Mouse (Mus musculus) MEL (cell line): ENCODE data around the gene Sigmar1. TPM values are rescaled to one million over a fixed set of nuclear protein-coding genes. Genes with fewer than 3 reads are reported as not detected.
"Not testable (repeated sequence)": the region's sequence is repeated elsewhere in the genome, so short reads cannot be mapped to it uniquely, and the experiment has no call there.

Source experiments
- DNase-seq: peaks from one replicate; pipeline ENCODE4 v3.0.0; 2011; ENCODE audit warnings: low read depth, low spot score
- H3K27ac ChIP-seq: 2 replicates; pipeline ENCODE4 v1.5.1; 2012; ENCODE audit warnings: low read depth, mild to moderate bottlenecking, control low read depth, low read length, moderate library complexity; ENCODE audit not compliant: control insufficient read depth
- H3K27me3 ChIP-seq, 2 experiments: fragments of 150-350 bp in 1 of 2; sonication (generic) in 1 of 2; 2 replicates each; pipeline ENCODE4 v1.6.1; 2012; ENCODE audit warnings: low read length in 2 of 2, mild to moderate bottlenecking in 2 of 2, improper control_type of control experiment in 1 of 2, moderate library complexity in 1 of 2; ENCODE audit not compliant: insufficient read depth in 2 of 2, control insufficient read depth in 1 of 2
- H3K36me3 ChIP-seq, 2 experiments: 2 replicates each; pipeline ENCODE4 v1.6.1; 2012 to 2014; ENCODE audit warnings: low read length in 2 of 2, improper control_type of control experiment in 1 of 2, inconsistent platforms in 1 of 2, mild to moderate bottlenecking in 1 of 2; ENCODE audit not compliant: insufficient read depth in 2 of 2, control insufficient read depth in 1 of 2
- H3K4me1 ChIP-seq, 2 experiments: fragments of 150-350 bp in 1 of 2; sonication (generic) in 1 of 2; 2 replicates each; pipeline ENCODE4 v1.6.1; 2012; ENCODE audit warnings: low read length in 2 of 2, improper control_type of control experiment in 1 of 2, mild to moderate bottlenecking in 1 of 2; ENCODE audit not compliant: insufficient read depth in 2 of 2, control insufficient read depth in 1 of 2
- H3K4me3 ChIP-seq, 2 experiments: fragments of 150-350 bp in 1 of 2; sonication (generic) in 1 of 2; 2 replicates each; pipeline ENCODE4 v1.5.1; 2012; ENCODE audit warnings: low read depth in 2 of 2, low read length in 2 of 2, mild to moderate bottlenecking in 2 of 2, moderate library complexity in 2 of 2, control low read depth in 1 of 2, improper control_type of control experiment in 1 of 2; ENCODE audit not compliant: control insufficient read depth in 1 of 2, insufficient read depth in 1 of 2
- H3K79me2 ChIP-seq: 2 replicates; pipeline ENCODE4 v1.6.1; 2012; ENCODE audit warnings: mild to moderate bottlenecking, low read length, moderate library complexity; ENCODE audit not compliant: control insufficient read depth, poor library complexity, insufficient read depth
- H3K9ac ChIP-seq: 2 replicates; pipeline ENCODE4 v1.6.1; 2012; ENCODE audit warnings: low read depth, mild to moderate bottlenecking, control low read depth, low read length, moderate library complexity; ENCODE audit not compliant: control insufficient read depth, poor library complexity, severe bottlenecking
- H3K9me3 ChIP-seq: fragments of 150-350 bp; sonication (generic); replicated peaks from 2 replicates; pipeline ENCODE4 v1.6.1; 2012; ENCODE audit warnings: mild to moderate bottlenecking, low read length, improper control_type of control experiment, moderate library complexity; ENCODE audit not compliant: insufficient read depth
- polyA plus RNA-seq, 2 experiments: library from polyadenylated mRNA; stranded (reverse) in 1 of 2; unstranded in 1 of 2; fragments of >175 nt in 1 of 2; fragments of >200 nt in 1 of 2; gene quantifications; 2 replicates each; pipeline versions ENCODE4 v1.2.1 to v1.2.4; 2012; ENCODE audit warnings: low replicate concordance in 2 of 2, low read depth in 1 of 2; ENCODE audit not compliant: insufficient read length in 2 of 2, insufficient read depth in 1 of 2, missing spikeins in 1 of 2
- total RNA-seq: library from RNA; depleted of rRNA; stranded (reverse); fragments of 300-350 nt; gene quantifications from 2 replicates; pipeline ENCODE4 v1.2.3, GENCODE M21; 2012

Sigmar1 gene
- total and polyA plus RNA-seq, 3 experiments, result 80.1 to 190 (median 112) TPM

- not testable (repeated sequence) for H3K4me1 ChIP-seq, H3K27ac ChIP-seq, H3K4me3 ChIP-seq, H3K9ac ChIP-seq, DNase-seq, H3K27me3 ChIP-seq, H3K79me2 ChIP-seq, H3K36me3 ChIP-seq, H3K9me3 ChIP-seq
Measured at GRCm38 (mm10) chr4:41702226-41702625, 53.7 kb downstream of the Sigmar1 start.

GRCm38 (mm10) chr4:41700224-41700623, 55.7 kb downstream of the Sigmar1 start:
- H3K4me3 ChIP-seq, H3K9ac ChIP-seq, H3K27ac ChIP-seq, H3K9me3 ChIP-seq, DNase-seq, H3K27me3 ChIP-seq, H3K4me1 ChIP-seq, H3K36me3 ChIP-seq, H3K79me2 ChIP-seq: not testable (repeated sequence)

DNA sequence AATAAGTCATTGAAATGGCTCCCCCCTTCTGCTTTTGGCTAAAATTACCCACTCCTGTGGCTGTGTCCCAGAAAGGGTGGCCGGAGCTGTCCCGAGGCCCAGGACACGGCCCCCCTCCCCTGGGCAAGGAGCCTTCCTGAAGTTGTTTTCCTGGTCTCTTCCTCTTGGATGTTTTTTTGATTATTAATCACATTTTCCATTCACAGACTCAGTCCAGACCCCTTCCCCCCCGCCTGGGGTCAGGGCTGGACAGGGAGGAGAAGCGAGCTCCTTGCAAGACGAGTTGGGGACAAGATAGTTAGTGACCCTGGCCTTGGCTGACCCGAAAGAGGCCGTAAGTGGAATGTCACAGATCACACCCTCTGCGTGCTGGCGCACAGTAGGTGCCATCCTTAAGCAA, 56.2 kb downstream of the Sigmar1 start, which contains the start of gene Il11ra1:
Gene Il11ra1, plus strand, starts transcription at position 207 of the 400 bp plus-strand sequence.
- not testable (repeated sequence) for H3K27ac ChIP-seq, H3K4me1 ChIP-seq, H3K9me3 ChIP-seq, H3K36me3 ChIP-seq, H3K79me2 ChIP-seq, H3K9ac ChIP-seq, H3K27me3 ChIP-seq, H3K4me3 ChIP-seq, DNase-seq

- H3K36me3 ChIP-seq, H3K79me2 ChIP-seq, DNase-seq, H3K4me3 ChIP-seq, H3K27me3 ChIP-seq, H3K9ac ChIP-seq, H3K9me3 ChIP-seq, H3K4me1 ChIP-seq, H3K27ac ChIP-seq: not testable (repeated sequence)
Measured at GRCm38 (mm10) chr4:41698421-41699016, 57.4 kb downstream of the Sigmar1 start.

DNA sequence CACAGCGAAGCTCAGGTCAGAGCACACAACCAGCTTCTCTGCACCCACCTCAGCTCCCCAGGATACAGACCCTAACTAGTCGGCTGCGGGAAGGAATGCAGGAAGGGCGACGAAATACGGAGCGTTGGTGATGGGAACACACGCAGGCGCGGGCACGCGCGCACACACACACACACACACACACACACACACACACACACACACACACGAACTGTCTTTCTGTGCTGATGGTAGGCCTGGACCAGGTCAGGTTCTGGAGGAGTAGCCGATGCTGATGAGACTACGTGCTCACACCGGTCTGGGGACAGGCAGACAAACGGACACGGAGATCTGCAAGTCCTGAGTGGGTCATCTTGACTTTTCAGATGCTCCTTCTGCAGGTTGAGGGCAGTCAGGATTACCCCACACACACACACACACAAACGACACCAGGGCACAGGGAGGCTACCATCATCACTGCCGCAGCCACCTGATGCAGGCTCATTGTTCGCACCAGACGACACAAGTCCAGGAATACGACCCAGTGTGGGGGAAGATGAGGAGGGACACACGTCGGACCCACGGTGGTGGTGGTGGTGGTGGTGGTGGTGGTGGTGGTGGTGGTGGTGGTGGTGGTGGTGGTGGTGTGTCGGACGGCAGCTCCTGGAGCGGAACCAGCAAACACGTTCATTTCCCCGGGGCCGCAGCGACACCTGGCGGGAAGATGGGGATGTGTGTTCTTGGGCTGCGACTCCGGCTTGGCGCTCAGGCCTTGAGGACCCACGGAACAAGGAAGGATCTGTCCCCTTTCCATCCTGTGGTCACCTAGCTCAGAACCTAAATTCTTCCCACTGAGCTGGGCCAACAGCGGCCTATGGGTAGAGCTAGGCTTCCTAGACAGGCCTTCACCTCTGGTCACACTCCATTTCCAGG, 58.8 kb downstream of the Sigmar1 start, which contains the start of gene Cntfr:
Gene Cntfr, minus strand, starts transcription at position 160 of the 912 bp plus-strand sequence.
- DNase-seq, H3K4me1 ChIP-seq, H3K27ac ChIP-seq, H3K79me2 ChIP-seq, H3K9me3 ChIP-seq, H3K27me3 ChIP-seq, H3K9ac ChIP-seq, H3K36me3 ChIP-seq, H3K4me3 ChIP-seq: not testable (repeated sequence)

- not testable (repeated sequence) for H3K4me1 ChIP-seq, DNase-seq, H3K9ac ChIP-seq, H3K27ac ChIP-seq, H3K36me3 ChIP-seq, H3K79me2 ChIP-seq, H3K4me3 ChIP-seq, H3K27me3 ChIP-seq, H3K9me3 ChIP-seq
Measured at GRCm38 (mm10) chr4:41696452-41696851, 59.5 kb downstream of the Sigmar1 start.

DNA sequence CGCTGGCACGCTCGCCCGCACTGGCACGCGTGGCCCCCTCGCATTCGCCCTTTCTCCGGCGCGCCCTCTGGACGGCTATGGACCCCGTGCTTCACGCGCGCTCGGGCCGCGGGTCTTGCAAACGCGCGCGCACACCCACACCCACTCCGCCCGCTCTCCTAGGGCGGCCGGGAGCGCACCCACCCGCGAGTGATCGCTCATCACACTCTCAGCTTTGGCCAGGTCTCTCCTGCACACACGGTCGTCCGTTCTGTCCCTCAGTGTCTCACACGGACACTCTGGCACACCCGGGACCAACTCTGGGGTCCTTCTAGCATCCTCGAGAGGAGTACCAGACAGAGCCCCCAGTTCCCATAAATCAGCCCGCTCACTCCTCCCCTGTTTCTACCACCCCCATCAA, 60.2 kb downstream of the Sigmar1 start:
- not testable (repeated sequence) for H3K27ac ChIP-seq, H3K9ac ChIP-seq, H3K4me3 ChIP-seq, H3K4me1 ChIP-seq, H3K36me3 ChIP-seq, DNase-seq, H3K27me3 ChIP-seq, H3K79me2 ChIP-seq, H3K9me3 ChIP-seq
